In genomic region chr4:133583690-133584058, GRCm38 (mm10) we compare ENCODE assay signal across 8 mouse cellular contexts. TPM values are rescaled to one million over a fixed set of nuclear protein-coding genes. Genes with fewer than 3 reads are reported as not detected.
A peak's percentile ranks its signal among the peaks of the same experiment; 100 is the strongest.
DNase-seq lines count a peak whose midpoint lies in the region; ATAC-seq and TF ChIP-seq lines count a peak whose summit lies in the region.

No protein-coding gene starts in this region.

- no peak for TF ChIP-seq POLR2A in lung, adult 2 months (IDR thresholded peaks at IDR 0.05; ENCODE audit: borderline replicate concordance, extremely low read depth, low read depth, low read length)

- no peak for TF ChIP-seq CTCF in lung, adult 2 months (IDR thresholded peaks at IDR 0.05; ENCODE audit: insufficient read depth, low read length)

- no peak for DNase-seq in lung, adult 2 months
- DNase-seq in lung, postnatal 10 days, result no peak
- no peak for DNase-seq in thymus, postnatal 14 days
- DNase-seq in spleen, postnatal 36 days (ENCODE audit: low spot score in 2 of 2), result no peak
- no peak for DNase-seq in thymus, postnatal 36 days

- peak overlapping the region; percentile 98 for H3K4me2 ChIP-seq in embryonic facial prominence, embryonic 12.5 days (replicated peaks)
- peak overlapping the region; percentile 98 for H3K4me2 ChIP-seq in intestine, embryonic 16.5 days (ENCODE audit: low read depth, low read length)
- peak overlapping the region; percentile 100 for H3K4me2 ChIP-seq in neural tube, embryonic 12.5 days (replicated peaks)

- ATAC-seq in embryonic facial prominence, embryonic 12.5 days (ENCODE audit: insufficient number of reproducible peaks, insufficient read depth, low FRiP score, low TSS enrichment), result no peak
- ATAC-seq in intestine, embryonic 16.5 days, result peak; percentile 73
- ATAC-seq in neural tube, embryonic 12.5 days (ENCODE audit: low FRiP score, low read depth), result peak; percentile 9; the same call in 1 of the 2 replicates

- peaks cover 61% of the 10 kb centered on the region for H3K36me3 ChIP-seq in embryonic facial prominence, embryonic 12.5 days
- peaks cover 10% of the 10 kb centered on the region for H3K36me3 ChIP-seq in intestine, embryonic 16.5 days (ENCODE audit: control insufficient read depth, insufficient read depth, low read length)
- H3K36me3 ChIP-seq in neural tube, embryonic 12.5 days, result peaks cover 58% of the 10 kb centered on the region

- peak overlapping the region; percentile 84 for H3K4me3 ChIP-seq in lung, adult 2 months (replicated peaks; ENCODE audit: extremely low read depth, low read depth, low read length)
- peak overlapping the region; percentile 86 for H3K4me3 ChIP-seq in embryonic facial prominence, embryonic 12.5 days
- peak overlapping the region; percentile 72 for H3K4me3 ChIP-seq in intestine, embryonic 16.5 days (ENCODE audit: low read length)
- peak overlapping the region; percentile 98 for H3K4me3 ChIP-seq in neural tube, embryonic 12.5 days

- H3K27me3 ChIP-seq in embryonic facial prominence, embryonic 12.5 days, result no peaks in the 10 kb centered on the region
- H3K27me3 ChIP-seq in intestine, embryonic 16.5 days (replicated peaks; ENCODE audit: control insufficient read depth, insufficient read depth, low read length), result no peaks in the 10 kb centered on the region
- H3K27me3 ChIP-seq in neural tube, embryonic 12.5 days (replicated peaks), result no peaks in the 10 kb centered on the region

- H3K27ac ChIP-seq in embryonic facial prominence, embryonic 12.5 days, result peak overlapping the region; percentile 67; the same call in 1 of the 2 replicates
- peak overlapping the region; percentile 88 for H3K27ac ChIP-seq in intestine, embryonic 16.5 days (ENCODE audit: low read length)
- no peak overlapping the region; the same call in 1 of the 2 replicates for H3K27ac ChIP-seq in neural tube, embryonic 12.5 days

- WGBS in lung, adult 2 months, result 54% methylated on average over 6 of the region's 6 CpGs
- 58% methylated on average over 6 of the region's 6 CpGs for WGBS in embryonic facial prominence, embryonic 12.5 days
- WGBS in intestine, embryonic 16.5 days, result 46% methylated on average over 6 of the region's 6 CpGs
- WGBS in neural tube, embryonic 12.5 days, result 70% methylated on average over 6 of the region's 6 CpGs

- H3K9ac ChIP-seq in embryonic facial prominence, embryonic 12.5 days, result peak overlapping the region; percentile 82
- peak overlapping the region; percentile 92 for H3K9ac ChIP-seq in intestine, embryonic 16.5 days (ENCODE audit: low read depth, low read length)
- peak overlapping the region; percentile 74 for H3K9ac ChIP-seq in neural tube, embryonic 12.5 days

- H3K4me1 ChIP-seq in lung, adult 2 months (ENCODE audit: control insufficient read depth, insufficient read depth, low read length), result peaks cover 3% of the 10 kb centered on the region; the same call in 1 of the 2 replicates
- peaks cover 10% of the 10 kb centered on the region; the same call in 1 of the 2 replicates for H3K4me1 ChIP-seq in embryonic facial prominence, embryonic 12.5 days
- peaks cover 13% of the 10 kb centered on the region for H3K4me1 ChIP-seq in intestine, embryonic 16.5 days (ENCODE audit: control insufficient read depth, insufficient read depth, low read length)
- H3K4me1 ChIP-seq in neural tube, embryonic 12.5 days, result peaks cover 14% of the 10 kb centered on the region

- H3K9me3 ChIP-seq in embryonic facial prominence, embryonic 12.5 days, result no peaks in the 10 kb centered on the region
- H3K9me3 ChIP-seq in intestine, embryonic 16.5 days (ENCODE audit: control insufficient read depth, low read length), result no peaks in the 10 kb centered on the region
- H3K9me3 ChIP-seq in neural tube, embryonic 12.5 days, result no peaks in the 10 kb centered on the region

RNA-seq across cellular contexts. Expression of gene Gpn2, which starts 0.5 kb away (rescaled TPM):
- polyA plus RNA-seq in lung, adult 2 months (2012; rRNA removed), result 40.8 and 43.3 TPM in 2 replicates
- polyA plus RNA-seq in embryonic facial prominence, embryonic 12.5 days (2016; fragmentation: Nextera tagmentation; extraction: Ambion mirVana), result 20.0 and 23.6 TPM in 2 replicates
- 17.1 and 17.3 TPM in 2 replicates for polyA plus RNA-seq in intestine, embryonic 16.5 days (2015; fragmentation: Nextera tagmentation; extraction: Ambion mirVana)
- 22.7 and 24.7 TPM in 2 replicates for polyA plus RNA-seq in neural tube, embryonic 12.5 days (2016; fragmentation: Nextera tagmentation; extraction: Ambion mirVana)

RNA-seq across cellular contexts. Expression of gene Gpatch3, which starts 9.1 kb away (rescaled TPM):
- polyA plus RNA-seq in lung, adult 2 months (2012; rRNA removed), result 5.0 and 5.2 TPM in 2 replicates
- polyA plus RNA-seq in embryonic facial prominence, embryonic 12.5 days (2016; fragmentation: Nextera tagmentation; extraction: Ambion mirVana), result 11.9 and 13.1 TPM in 2 replicates
- 5.5 and 7.5 TPM in 2 replicates for polyA plus RNA-seq in intestine, embryonic 16.5 days (2015; fragmentation: Nextera tagmentation; extraction: Ambion mirVana)
- 11.7 and 13.7 TPM in 2 replicates for polyA plus RNA-seq in neural tube, embryonic 12.5 days (2016; fragmentation: Nextera tagmentation; extraction: Ambion mirVana)

RNA-seq across cellular contexts. Expression of gene Sfn, which starts 18.3 kb away (rescaled TPM):
- 13.0 and 107 TPM in 2 replicates for polyA plus RNA-seq in lung, adult 2 months (2012; rRNA removed)
- 44.4 and 52.7 TPM in 2 replicates for polyA plus RNA-seq in embryonic facial prominence, embryonic 12.5 days (2016; fragmentation: Nextera tagmentation; extraction: Ambion mirVana)
- 50.1 and 59.9 TPM in 2 replicates for polyA plus RNA-seq in intestine, embryonic 16.5 days (2015; fragmentation: Nextera tagmentation; extraction: Ambion mirVana)
- polyA plus RNA-seq in neural tube, embryonic 12.5 days (2016; fragmentation: Nextera tagmentation; extraction: Ambion mirVana), result 8.3 and 9.5 TPM in 2 replicates

RNA-seq across cellular contexts. Expression of gene Nr0b2, which starts 30.5 kb away (rescaled TPM):
- 0.36 and 0.54 TPM in 2 replicates for polyA plus RNA-seq in lung, adult 2 months (2012; rRNA removed)
- polyA plus RNA-seq in embryonic facial prominence, embryonic 12.5 days (2016; fragmentation: Nextera tagmentation; extraction: Ambion mirVana), result not detected in 2 replicates
- polyA plus RNA-seq in intestine, embryonic 16.5 days (2015; fragmentation: Nextera tagmentation; extraction: Ambion mirVana), result 9.2 and 10.3 TPM in 2 replicates
- not detected in 2 replicates for polyA plus RNA-seq in neural tube, embryonic 12.5 days (2016; fragmentation: Nextera tagmentation; extraction: Ambion mirVana)

RNA-seq across cellular contexts. Expression of gene Nudc, which starts 37.9 kb away (rescaled TPM):
- polyA plus RNA-seq in lung, adult 2 months (2012; rRNA removed), result 52.4 and 60.4 TPM in 2 replicates
- 348 and 369 TPM in 2 replicates for polyA plus RNA-seq in embryonic facial prominence, embryonic 12.5 days (2016; fragmentation: Nextera tagmentation; extraction: Ambion mirVana)
- 214 and 228 TPM in 2 replicates for polyA plus RNA-seq in intestine, embryonic 16.5 days (2015; fragmentation: Nextera tagmentation; extraction: Ambion mirVana)
- polyA plus RNA-seq in neural tube, embryonic 12.5 days (2016; fragmentation: Nextera tagmentation; extraction: Ambion mirVana), result 335 and 339 TPM in 2 replicates
